Mouse (Mus musculus) liver, embryonic 14.5 days (tissue): ENCODE data around the gene Sh2d1b2. TPM values are rescaled to one million over a fixed set of nuclear protein-coding genes. Genes with fewer than 3 reads are reported as not detected.
A peak's percentile ranks its signal among the peaks of the same experiment; 100 is the strongest.

ENCODE experiments used
- ATAC-seq: fragments of 200-750 bp; cut with Nextera tagmentation; 2 replicates; pipeline ENCODE4 v1.8.0; 2017; ENCODE audit warnings: moderate number of reproducible peaks, mild to moderate bottlenecking, moderate library complexity; ENCODE audit not compliant: insufficient read depth
- DNase-seq, 3 experiments: peaks; one replicate each; pipeline ENCODE4 v3.0.0-alpha.2; 2012 to 2013; ENCODE audit warnings: low read depth in 3 of 3, low spot score in 3 of 3
- H3K27ac ChIP-seq: fragments of 300-500 bp; sonication (generic); 2 replicates; pipeline ENCODE4 v1.5.1; 2014; ENCODE audit warnings: moderate library complexity, mild to moderate bottlenecking, control low read depth, inconsistent platforms
- H3K27me3 ChIP-seq: fragments of 300-500 bp; sonication (generic); 2 replicates; pipeline ENCODE4 v1.6.1; 2014; ENCODE audit warnings: mild to moderate bottlenecking, low read length, moderate library complexity; ENCODE audit not compliant: control insufficient read depth, insufficient read depth
- H3K36me3 ChIP-seq: fragments of 300-500 bp; sonication (generic); replicated peaks from 2 replicates; pipeline ENCODE4 v1.6.1; 2014; ENCODE audit warnings: low read depth; ENCODE audit not compliant: control insufficient read depth, insufficient read depth
- H3K4me1 ChIP-seq, 2 experiments: fragments of 200-500 bp in 1 of 2; fragments of 300-500 bp in 1 of 2; sonication (generic) in 1 of 2; replicated peaks; 2 replicates each; pipeline ENCODE4 v1.6.1; 2012 to 2014; ENCODE audit warnings: antibody characterized with exemption in 1 of 2, inconsistent platforms in 1 of 2, low read length in 1 of 2; ENCODE audit not compliant: control insufficient read depth in 2 of 2, insufficient read depth in 2 of 2
- H3K4me2 ChIP-seq: fragments of 300-500 bp; sonication (generic); 2 replicates; pipeline ENCODE4 v1.6.1; 2014; ENCODE audit warnings: low read depth, mild to moderate bottlenecking, control low read depth, moderate library complexity
- H3K4me3 ChIP-seq, 2 experiments: fragments of 200-500 bp in 1 of 2; fragments of 300-500 bp in 1 of 2; sonication (generic) in 1 of 2; 2 replicates each; pipeline ENCODE4 v1.5.1; 2012 to 2014; ENCODE audit warnings: low read depth in 2 of 2, low read length in 2 of 2, mild to moderate bottlenecking in 2 of 2, control low read depth in 1 of 2, inconsistent platforms in 1 of 2, moderate library complexity in 1 of 2; ENCODE audit not compliant: insufficient read depth in 1 of 2
- H3K9ac ChIP-seq: fragments of 300-500 bp; sonication (generic); replicated peaks from 2 replicates; pipeline ENCODE4 v1.6.1; 2014; ENCODE audit warnings: mild to moderate bottlenecking, control low read depth, moderate library complexity
- H3K9me3 ChIP-seq: fragments of 300-500 bp; sonication (generic); 2 replicates; pipeline ENCODE4 v1.6.1; 2016; ENCODE audit warnings: low read length, mixed read lengths; ENCODE audit not compliant: control insufficient read depth
- CTCF ChIP-seq: IDR thresholded peaks from 2 replicates; pipeline ENCODE4 v1.5.1; 2016; ENCODE audit warnings: antibody characterized with exemption, low read depth, control low read depth
- EP300 ChIP-seq: IDR thresholded peaks from 2 replicates; pipeline ENCODE4 v1.6.1; 2016; ENCODE audit warnings: antibody characterized with exemption, low read depth
- WGBS: fragments of 180-500 bp; shearing (Covaris S2); extraction: QIAGEN DNeasy Blood & Tissue Kit; methylation state at CpG from one replicate; pipeline ENCODE4 v1.1.7; 2014; ENCODE audit not compliant: insufficient replicate concordance; 5-methylcytosine and 5-hydroxymethylcytosine counted together
- polyA plus RNA-seq, 2 experiments: library from polyadenylated mRNA; depleted of rRNA in 1 of 2; stranded (reverse) in 1 of 2; unstranded in 1 of 2; fragments of >200 nt; fragmentation: Nextera tagmentation in 1 of 2; extraction: Ambion mirVana in 1 of 2; gene quantifications; 2 replicates each; pipeline versions ENCODE4 v1.2.1 to v1.2.3; 2012 to 2014

Sh2d1b2 gene
- polyA plus RNA-seq, 2 experiments: not detected

- 83% methylated on average over 8 of the region's 8 CpGs for WGBS
- no peak for ATAC-seq
- peaks cover 43% of the 10 kb centered on the region for H3K36me3 ChIP-seq
- no peaks in the 10 kb centered on the region for H3K9me3 ChIP-seq
- no peak overlapping the region for H3K4me3 ChIP-seq
- TF ChIP-seq EP300 (no peak), CTCF (no peak)
- no peak overlapping the region for H3K4me2 ChIP-seq
- H3K4me1 ChIP-seq: no peaks in the 10 kb centered on the region
- no peaks in the 10 kb centered on the region for H3K27me3 ChIP-seq
- H3K9ac ChIP-seq: no peak overlapping the region
- DNase-seq: no peak
- no peak overlapping the region for H3K27ac ChIP-seq
These were observed 36.3 kb upstream of the Sh2d1b2 start for GRCm38 (mm10) chr1:170196211-170196610.

GRCm38 (mm10) chr1:170200379-170200778 lies 32.2 kb upstream of the Sh2d1b2 start:
- no peak overlapping the region for H3K9ac ChIP-seq
- ATAC-seq (no peak), DNase-seq (no peak)
- peaks cover 39% of the 10 kb centered on the region for H3K36me3 ChIP-seq
- WGBS: 67% methylated on average over 3 of the region's 3 CpGs
- no peak overlapping the region for H3K27ac ChIP-seq
- no peak overlapping the region for H3K4me2 ChIP-seq
- no peaks in the 10 kb centered on the region for H3K9me3 ChIP-seq
- no peak overlapping the region for H3K4me3 ChIP-seq
- peak; percentile 48 for TF ChIP-seq CTCF
- TF ChIP-seq EP300: no peak
- no peaks in the 10 kb centered on the region for H3K27me3 ChIP-seq
- no peaks in the 10 kb centered on the region for H3K4me1 ChIP-seq

GRCm38 (mm10) chr1:170206395-170206794 lies 26.2 kb upstream of the Sh2d1b2 start:
- Histone ChIP-seq H3K4me2 (no peak overlapping the region), H3K9ac (no peak overlapping the region), H3K27ac (no peak overlapping the region), H3K4me1 (no peaks in the 10 kb centered on the region), H3K27me3 (no peaks in the 10 kb centered on the region), H3K36me3 (peaks cover 39% of the 10 kb centered on the region), H3K9me3 (no peaks in the 10 kb centered on the region), H3K4me3 (no peak overlapping the region)
- no peak for TF ChIP-seq CTCF
- no peak for TF ChIP-seq EP300
- DNase-seq: no peak
- WGBS: 82% methylated on average over 6 of the region's 6 CpGs
- ATAC-seq: no peak

GRCm38 (mm10) chr1:170213181-170213879 lies 19.2 kb upstream of the Sh2d1b2 start:
- no peak for DNase-seq
- Histone ChIP-seq H3K4me3 (peak overlapping the region in 1 of 2 experiments; percentile 31; a peak in 2 of 4 replicates), H3K4me1 (peaks cover 6 to 8% of the 10 kb centered on the region in 2 experiments), H3K27ac (no peak overlapping the region), H3K9ac (peak overlapping the region; percentile 21), H3K36me3 (peaks cover 10% of the 10 kb centered on the region), H3K9me3 (no peaks in the 10 kb centered on the region), H3K27me3 (no peaks in the 10 kb centered on the region), H3K4me2 (peak overlapping the region; percentile 56)
- no peak for ATAC-seq
- no peak for TF ChIP-seq EP300
- no peak for TF ChIP-seq CTCF
- 48% methylated on average over 10 of the region's 10 CpGs for WGBS

- ATAC-seq: no peak
- peak overlapping the region; percentile 86 for H3K4me2 ChIP-seq
- TF ChIP-seq EP300 (no peak), CTCF (no peak)
- no peaks in the 10 kb centered on the region for H3K9me3 ChIP-seq
- peaks cover 10% of the 10 kb centered on the region for H3K36me3 ChIP-seq
- H3K4me1 ChIP-seq: peaks cover 6 to 8% of the 10 kb centered on the region in 2 experiments
- peak overlapping the region; percentile 83 to 85 for H3K4me3 ChIP-seq
- 16% methylated on average over 7 of the region's 7 CpGs for WGBS
- no peak for DNase-seq
- H3K9ac ChIP-seq: peak overlapping the region; percentile 92
- H3K27ac ChIP-seq: peak overlapping the region; percentile 66
- no peaks in the 10 kb centered on the region; the same call in 1 of the 2 replicates for H3K27me3 ChIP-seq
These were observed 18.2 kb upstream of the Sh2d1b2 start for GRCm38 (mm10) chr1:170214383-170214756.
